Mouse (Mus musculus): ENCODE measurements around the gene Mfap5. TPM values are rescaled to one million over a fixed set of nuclear protein-coding genes. Genes with fewer than 3 reads are reported as not detected.
A peak's percentile ranks its signal among the peaks of the same experiment; 100 is the strongest.
"Not testable (repeated sequence)": the region's sequence is repeated elsewhere in the genome, so short reads cannot be mapped to it uniquely, and the experiment has no call there.

Gene Mfap5
- 12.8 and 15.4 TPM in 2 replicates for polyA plus RNA-seq (2012; rRNA removed)

DNA sequence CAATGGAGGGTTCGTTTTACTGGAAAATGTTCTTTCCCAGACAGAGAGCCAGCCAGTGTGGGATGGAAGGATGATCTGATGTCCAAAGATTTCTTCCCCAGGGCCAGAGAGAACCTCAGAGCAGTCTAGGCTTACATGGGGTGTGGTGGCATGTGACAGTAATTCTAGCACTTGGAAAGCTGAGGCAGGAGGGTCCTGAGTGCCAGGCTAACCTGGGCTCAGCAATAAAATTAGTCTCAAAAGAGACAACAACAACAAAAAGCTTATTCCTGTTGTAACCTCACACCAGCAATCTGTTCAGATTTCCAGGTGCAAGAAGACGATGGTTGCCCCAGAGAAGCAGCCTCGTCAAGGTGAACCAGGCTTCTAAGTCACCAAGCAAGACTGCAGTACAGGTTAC lies at the start of gene Mfap5:
Mfap5 (plus strand) TSS at position 301 of the 400 bp plus-strand sequence.
- DNase-seq (ENCODE audit: low read depth, low spot score): no peak
- 79% methylated on average over 3 of the region's 3 CpGs for WGBS

GRCm38 (mm10) chr6:122458946-122459693 lies 46.5 kb upstream of the Mfap5 start:
- WGBS: 69% methylated on average over 8 of the region's 8 CpGs
- no peak for DNase-seq (ENCODE audit: low read depth, low spot score)

- DNase-seq (ENCODE audit: low read depth, low spot score): no peak
- WGBS: 72% methylated on average over 3 of the region's 3 CpGs
These were observed 39.4 kb upstream of the Mfap5 start for GRCm38 (mm10) chr6:122466092-122466713.

DNA sequence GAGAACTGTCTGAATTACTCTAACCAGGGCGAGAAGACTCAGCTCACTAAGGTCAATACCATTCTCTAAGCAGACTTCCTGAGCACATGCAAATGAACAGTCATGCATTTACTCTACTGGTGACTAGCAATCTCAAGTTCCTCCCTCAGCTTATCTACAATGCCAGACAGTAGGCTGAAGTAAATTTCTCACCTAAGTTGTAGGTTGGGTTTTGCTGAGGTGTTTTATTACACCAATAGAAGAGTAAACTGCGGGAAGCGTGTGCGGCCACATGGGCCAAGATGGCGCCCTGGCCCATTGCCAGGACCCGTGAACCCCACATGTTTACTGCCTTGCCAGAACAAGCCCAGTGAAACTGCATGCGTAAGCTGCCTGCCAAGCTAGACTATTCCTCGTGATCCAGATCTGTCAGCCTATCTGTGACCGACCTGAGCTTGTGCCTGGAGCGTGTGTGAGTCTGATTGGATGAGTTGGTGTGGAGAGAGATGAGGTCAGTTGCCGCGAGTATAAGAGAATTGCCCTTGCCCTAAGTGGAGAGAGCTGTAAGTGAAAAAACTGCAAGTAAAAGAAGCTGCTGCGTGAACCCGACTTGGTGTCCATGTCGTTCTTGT lies 36.5 kb upstream of the Mfap5 start:
- DNase-seq (ENCODE audit: low read depth, low spot score): peak; percentile 1
- WGBS: 53% methylated on average over 15 of the region's 15 CpGs

GRCm38 (mm10) chr6:122470240-122470639 lies 35.4 kb upstream of the Mfap5 start:
- WGBS: 97% methylated on average over 2 of the region's 2 CpGs
- no peak for DNase-seq (ENCODE audit: low read depth, low spot score)

DNA sequence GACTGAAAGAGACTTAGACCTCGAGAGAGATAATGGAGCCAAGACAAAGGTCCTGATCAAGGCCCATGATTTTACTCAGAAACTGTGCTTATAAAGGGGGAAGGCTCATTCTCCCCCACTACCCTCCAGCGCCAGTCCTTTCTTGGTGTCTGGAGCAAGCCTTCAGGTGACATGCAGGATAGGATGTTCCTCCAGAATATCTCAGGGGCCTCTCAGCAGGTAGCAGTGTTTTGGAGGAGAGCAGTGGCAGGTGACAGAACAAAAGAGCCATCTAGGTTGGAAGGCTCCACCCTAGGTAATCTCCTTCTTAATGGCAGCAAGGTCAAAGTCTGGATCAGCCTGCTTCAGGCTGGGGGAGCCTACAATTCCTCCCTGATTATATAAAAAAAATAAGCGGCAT lies 34.2 kb upstream of the Mfap5 start:
- WGBS: 69% methylated on average over 3 of the region's 3 CpGs
- DNase-seq (ENCODE audit: low read depth, low spot score): not testable (repeated sequence)

DNA sequence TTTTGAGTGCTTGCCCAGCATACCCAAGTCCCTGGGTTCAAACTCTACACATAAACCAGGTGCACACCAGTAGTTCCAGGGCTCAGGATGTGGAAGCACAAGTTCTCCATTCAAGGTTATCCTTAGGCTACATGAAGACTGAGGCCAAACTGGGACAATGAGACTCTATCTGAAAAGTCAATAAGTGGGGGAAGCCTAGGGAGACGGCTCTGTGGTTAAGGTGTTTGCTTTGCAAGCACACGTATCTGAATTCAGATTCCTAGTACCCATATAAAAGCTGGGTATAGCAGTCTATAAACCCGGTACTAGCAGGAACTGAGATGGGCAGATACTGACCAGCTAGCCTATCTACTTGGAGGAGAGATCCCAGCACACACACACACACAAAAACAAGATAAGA lies 27.6 kb upstream of the Mfap5 start:
- no peak for DNase-seq (ENCODE audit: low read depth, low spot score)
- 41% methylated on average over 3 of the region's 3 CpGs for WGBS

GRCm38 (mm10) chr6:122485401-122486296 lies 20.0 kb upstream of the Mfap5 start:
- 4% methylated on average over 83 of the region's 91 CpGs for WGBS

DNA sequence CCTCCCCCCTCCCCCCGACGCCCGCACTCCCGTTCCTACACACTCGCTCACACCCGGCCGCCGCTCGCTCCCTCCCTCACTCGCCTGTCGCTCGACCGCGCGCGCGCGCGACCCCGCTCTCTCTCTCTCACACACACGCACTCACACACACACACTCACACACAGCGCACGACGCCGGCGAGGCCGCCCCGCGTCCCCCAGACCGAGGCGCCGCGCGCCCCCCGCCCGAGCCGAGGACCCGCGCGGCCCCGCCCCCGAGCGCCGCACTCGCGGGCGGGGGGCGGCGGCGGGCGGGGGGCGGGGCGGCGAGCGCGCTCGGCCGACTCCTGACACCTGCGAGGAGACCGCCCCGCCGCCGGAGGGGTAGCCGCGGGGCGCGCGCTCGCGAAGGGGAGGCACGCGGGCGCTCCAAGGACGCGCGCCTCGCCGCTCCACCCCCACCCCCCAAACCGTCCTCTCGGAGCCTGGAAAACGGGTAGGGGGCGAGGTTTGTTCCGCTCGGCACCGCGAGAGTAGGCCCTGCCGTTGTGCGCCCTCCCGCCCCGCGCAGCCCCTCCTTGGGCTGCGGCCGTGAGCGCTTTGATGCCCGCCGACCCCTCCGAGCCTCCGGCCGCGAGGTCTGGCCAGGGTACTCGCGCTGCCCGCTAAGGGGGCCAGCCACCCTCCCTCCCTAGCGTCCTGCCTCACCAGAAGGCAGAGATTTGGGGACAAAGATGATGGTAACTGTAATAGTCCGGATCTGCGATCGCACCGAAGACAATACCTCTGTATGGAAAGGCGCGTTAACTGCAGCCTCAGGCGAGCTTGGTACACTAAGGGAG lies 19.1 kb upstream of the Mfap5 start:
- DNase-seq (ENCODE audit: low read depth, low spot score): no peak
- WGBS: 3% methylated on average over 99 of the region's 111 CpGs

More at GRCm38 (mm10) chr6:122485401-122486296, 20.0 kb upstream of the Mfap5 start:
- DNase-seq (ENCODE audit: low read depth, low spot score): no peak

DNA sequence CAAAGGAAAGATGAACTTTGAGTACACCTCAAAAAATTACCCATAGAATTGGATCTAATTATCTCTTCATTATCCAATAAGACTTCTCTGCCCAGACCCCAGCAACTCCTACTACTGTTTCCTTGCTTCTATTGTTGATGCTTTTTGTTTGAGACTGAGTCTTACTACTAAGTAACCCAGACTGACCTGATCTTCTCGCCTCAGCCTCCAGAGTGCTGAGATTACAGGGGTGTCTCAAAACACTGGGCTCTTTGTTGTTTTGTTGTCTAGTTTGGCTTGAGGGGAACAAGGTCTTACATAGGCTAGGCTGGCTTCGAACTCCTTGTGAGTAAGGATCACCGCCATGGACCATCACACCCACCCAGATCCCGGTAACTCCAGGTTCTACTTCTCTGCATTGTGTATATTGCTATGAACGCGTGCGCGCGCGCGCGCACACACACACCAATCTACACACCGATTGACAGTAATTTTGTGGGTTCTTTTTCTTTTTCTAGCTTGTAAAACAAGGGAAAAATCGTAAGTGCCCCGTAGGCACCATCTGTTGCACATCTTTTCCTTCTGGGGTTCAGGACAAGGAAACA lies 14.6 kb upstream of the Mfap5 start:
- no peak for DNase-seq (ENCODE audit: low read depth, low spot score)
- 16% methylated on average over 15 of the region's 15 CpGs for WGBS

- peak; percentile 8 for DNase-seq (ENCODE audit: low read depth, low spot score)
- WGBS: 1% methylated on average over 16 of the region's 16 CpGs
These were observed 14.1 kb upstream of the Mfap5 start for GRCm38 (mm10) chr6:122491557-122491956.

DNA sequence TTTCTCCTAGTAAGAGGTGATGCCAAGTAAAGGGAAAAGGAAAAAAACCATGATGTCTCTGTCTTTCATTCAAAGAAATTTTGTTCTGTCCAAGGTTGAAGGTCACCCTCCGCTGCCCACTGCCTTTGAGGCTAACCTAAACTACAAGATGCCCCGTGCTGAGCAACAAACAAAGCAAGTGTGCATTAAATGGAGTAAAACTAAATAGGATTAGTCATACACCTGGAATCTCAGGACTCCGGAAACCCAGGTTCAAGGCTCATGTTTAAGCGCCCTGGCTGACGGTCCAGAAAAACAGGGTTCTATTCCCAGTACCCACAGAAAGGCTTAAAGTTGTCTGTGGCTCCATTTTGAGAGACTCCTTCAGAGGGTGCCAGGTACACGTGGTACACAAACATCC lies 13.2 kb upstream of the Mfap5 start:
- no peak for DNase-seq (ENCODE audit: low read depth, low spot score)
- WGBS: 26% methylated on average over 6 of the region's 6 CpGs

- 70% methylated on average over 6 of the region's 6 CpGs for WGBS
These were observed 11.7 kb upstream of the Mfap5 start for GRCm38 (mm10) chr6:122493799-122494472.

DNA sequence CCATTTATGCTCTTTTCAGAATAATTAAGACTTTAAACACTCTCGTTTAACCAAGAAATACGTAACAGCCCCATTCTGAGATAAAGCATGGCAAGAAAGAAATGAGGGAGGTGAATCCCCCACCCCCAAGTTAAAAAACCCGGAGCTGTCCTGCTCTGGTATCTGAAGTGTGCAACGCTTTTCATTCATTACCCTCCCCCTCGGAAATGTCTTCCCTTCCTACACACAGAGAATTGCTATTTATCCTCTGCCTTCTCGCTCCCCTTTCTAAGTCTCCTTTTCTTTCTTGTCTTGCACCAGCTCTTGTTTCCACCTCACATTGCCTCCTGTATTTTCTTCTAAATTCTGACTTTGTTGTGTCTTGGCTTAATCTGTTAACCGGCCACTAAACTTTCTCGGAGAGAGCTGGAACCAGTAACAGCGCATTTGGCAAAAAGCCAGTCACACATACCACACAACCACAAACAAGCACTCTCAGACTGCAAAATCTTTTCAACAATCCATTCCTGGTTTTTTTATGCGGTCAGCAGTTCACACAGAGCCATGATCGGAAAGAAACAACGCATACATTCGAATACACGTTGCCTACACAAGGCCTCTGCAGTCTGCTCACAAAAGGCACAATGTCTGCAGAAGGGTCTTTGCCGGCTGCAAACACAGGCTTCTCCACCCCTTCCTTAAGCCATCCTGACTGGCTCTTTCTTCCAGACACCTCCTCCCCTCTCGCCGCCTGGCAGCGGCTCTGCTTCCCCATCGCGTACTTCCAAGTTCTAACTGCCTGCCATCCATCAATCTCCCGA lies 10.4 kb upstream of the Mfap5 start:
- 18% methylated on average over 21 of the region's 21 CpGs for WGBS
- no peak for DNase-seq (ENCODE audit: low read depth, low spot score)

More at GRCm38 (mm10) chr6:122493799-122494472, 11.7 kb upstream of the Mfap5 start:
- no peak for DNase-seq (ENCODE audit: low read depth, low spot score)

DNA sequence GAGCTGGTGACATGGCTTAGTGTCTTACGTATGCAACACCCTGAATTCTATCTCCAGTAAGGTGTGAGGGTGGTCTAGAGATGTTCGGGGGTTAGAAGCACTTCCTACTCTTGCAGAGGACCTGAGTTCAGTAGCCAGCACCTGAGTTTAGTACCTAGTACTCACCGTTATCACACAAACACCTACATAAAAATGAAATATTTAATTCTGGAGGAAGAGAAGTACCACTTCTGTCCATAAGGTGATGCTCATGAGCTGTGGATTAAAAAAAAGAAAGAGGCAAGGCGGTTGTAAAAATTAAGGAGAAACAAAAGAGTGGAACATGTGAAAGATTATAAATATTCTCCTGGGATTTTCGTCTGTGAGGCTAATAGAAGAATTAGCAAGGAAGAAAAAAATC lies 9.1 kb upstream of the Mfap5 start:
- WGBS: 28% methylated on average over 5 of the region's 5 CpGs
- DNase-seq (ENCODE audit: low read depth, low spot score): no peak

- no peak for DNase-seq (ENCODE audit: low read depth, low spot score)
- 70% methylated on average over 5 of the region's 5 CpGs for WGBS
These were observed 7.0 kb upstream of the Mfap5 start, which contains the start of gene Rimklb for GRCm38 (mm10) chr6:122498661-122499060. Gene Rimklb (minus strand): TSS chr6:122498761.

DNA sequence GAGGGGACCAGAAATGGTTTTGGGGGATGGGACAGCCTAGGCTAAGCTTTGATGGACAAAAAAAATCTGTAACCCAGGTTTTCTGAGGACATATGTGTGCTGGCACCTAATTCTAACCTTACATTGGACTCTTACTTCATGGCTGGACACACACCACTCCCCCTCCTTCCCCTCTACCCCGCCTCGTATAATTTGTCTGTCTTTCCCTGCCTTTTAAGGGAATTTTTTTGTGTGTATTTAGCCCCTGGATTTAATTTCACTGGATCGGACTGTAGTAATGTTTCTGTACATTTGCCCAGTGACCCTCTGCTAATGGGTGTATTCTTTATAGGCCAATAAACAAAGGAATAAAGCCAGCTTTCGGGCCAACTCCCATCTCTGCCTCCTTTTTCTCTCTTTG lies 604 bp upstream of the Mfap5 start:
- DNase-seq (ENCODE audit: low read depth, low spot score): no peak
- 24% methylated on average over 4 of the region's 4 CpGs for WGBS

Data from large intestine, adult 2 months (tissue).